22 mouse cellular contexts compared by ENCODE assay signal in the genomic region with DNA sequence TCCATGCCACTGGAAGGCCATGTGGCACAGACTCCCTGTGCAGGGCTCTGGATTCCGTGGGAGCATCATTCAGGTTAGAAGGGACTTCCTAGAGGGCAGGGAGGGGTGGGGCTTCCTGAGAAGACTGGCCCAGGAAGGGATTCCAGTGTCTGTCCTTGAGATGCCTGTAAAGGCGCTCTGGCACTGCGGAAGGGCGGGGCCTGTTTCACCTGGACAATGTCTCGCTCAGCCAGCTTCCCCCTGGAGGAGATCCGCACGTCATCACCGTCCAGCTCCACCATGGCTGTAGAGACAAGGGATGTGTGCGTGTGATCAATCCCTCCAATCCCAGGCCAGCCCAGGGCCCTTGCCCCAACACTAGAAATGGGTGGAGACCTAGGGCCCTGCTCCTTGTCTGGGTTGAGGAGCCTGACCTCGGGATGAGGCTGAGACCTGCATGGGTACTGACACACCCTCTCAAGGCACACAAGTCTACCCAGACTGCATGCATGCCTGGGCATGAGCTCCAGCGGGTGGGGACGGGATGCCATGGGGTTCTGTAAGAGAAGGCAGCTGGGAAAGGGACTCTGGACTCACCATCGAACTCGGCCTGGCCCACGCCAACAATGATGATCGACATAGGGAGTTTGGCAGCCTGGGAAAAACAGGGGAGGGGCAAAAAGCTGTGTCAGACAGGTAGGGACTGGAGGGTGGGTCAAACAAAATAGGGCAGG. TPM values are rescaled to one million over a fixed set of nuclear protein-coding genes. Genes with fewer than 3 reads are reported as not detected.
A peak's percentile ranks its signal among the peaks of the same experiment; 100 is the strongest.
DNase-seq lines count a peak whose midpoint lies in the region; ATAC-seq and TF ChIP-seq lines count a peak whose summit lies in the region.
"Had no signal": no experiment of that assay in that cellular context is flagged by ENCODE, and none has a peak within 500 bp of the region (broad histone marks: within the 10 kb centered on the region; RNA-seq: fewer than 3 reads in every experiment).

No protein-coding gene starts in this region.

- H3K27me3 ChIP-seq in forebrain, embryonic 10.5 days (ENCODE audit: poor library complexity, severe bottlenecking): peaks cover 13% of the 10 kb centered on the region; the same call in 1 of the 2 replicates
- no peaks in the 10 kb centered on the region for H3K27me3 ChIP-seq in forebrain, embryonic 15.5 days
- no peaks in the 10 kb centered on the region for H3K27me3 ChIP-seq in liver, adult 2 months (ENCODE audit: control insufficient read depth, insufficient read depth, low read length)
- H3K27me3 ChIP-seq in liver, embryonic 12.5 days (replicated peaks): peaks cover 13% of the 10 kb centered on the region; the same call in 1 of the 2 replicates
- no peaks in the 10 kb centered on the region for H3K27me3 ChIP-seq in intestine, embryonic 15.5 days (replicated peaks)
- H3K27me3 ChIP-seq in heart, embryonic 12.5 days (replicated peaks): no peaks in the 10 kb centered on the region
- H3K27me3 ChIP-seq in cerebellum, adult 2 months (ENCODE audit: control insufficient read depth, insufficient read depth, low read length): no peaks in the 10 kb centered on the region
- H3K27me3 ChIP-seq: embryonic facial prominence, embryonic 13.5 days; liver, embryonic 15.5 days; neural tube, embryonic 12.5 days had no signal

- H3K4me2 ChIP-seq in forebrain, embryonic 15.5 days (replicated peaks): no peak overlapping the region
- H3K4me2 ChIP-seq in liver, embryonic 12.5 days: no peak overlapping the region
- H3K4me2 ChIP-seq in intestine, embryonic 15.5 days (replicated peaks): no peak overlapping the region
- H3K4me2 ChIP-seq in heart, embryonic 12.5 days: no peak overlapping the region
- H3K4me2 ChIP-seq: embryonic facial prominence, embryonic 13.5 days; hindbrain, embryonic 13.5 days; limb, embryonic 12.5 days; liver, embryonic 15.5 days; midbrain, embryonic 12.5 days; neural tube, embryonic 12.5 days had no signal

- H3K27ac ChIP-seq in forebrain, embryonic 10.5 days: 0 out of 2 replicates have a peak overlapping the region, but pooled peaks have one; percentile 4
- H3K27ac ChIP-seq in forebrain, embryonic 15.5 days (replicated peaks): no peak overlapping the region
- no peak overlapping the region for H3K27ac ChIP-seq in liver, adult 2 months (replicated peaks; ENCODE audit: insufficient read depth, low read depth, low read length)
- no peak overlapping the region for H3K27ac ChIP-seq in liver, embryonic 12.5 days
- no peak overlapping the region for H3K27ac ChIP-seq in intestine, embryonic 15.5 days
- no peak overlapping the region for H3K27ac ChIP-seq in heart, embryonic 12.5 days (ENCODE audit: poor library complexity, severe bottlenecking)
- H3K27ac ChIP-seq in cerebellum, adult 2 months (ENCODE audit: insufficient read depth, low read length): no peak overlapping the region
- H3K27ac ChIP-seq: embryonic facial prominence, embryonic 13.5 days; hindbrain, embryonic 13.5 days; limb, embryonic 12.5 days; liver, embryonic 15.5 days; midbrain, embryonic 12.5 days; neural tube, embryonic 12.5 days had no signal

- no peak for TF ChIP-seq CTCF in liver, adult 2 months (IDR thresholded peaks at IDR 0.05; ENCODE audit: low read depth, low read length)
- TF ChIP-seq CTCF in cerebellum, adult 2 months (IDR thresholded peaks at IDR 0.05; ENCODE audit: borderline replicate concordance, insufficient read depth, low read depth, low read length): no peak

- peaks cover 29% of the 10 kb centered on the region for H3K4me1 ChIP-seq in forebrain, embryonic 10.5 days
- H3K4me1 ChIP-seq in forebrain, embryonic 15.5 days: peaks cover 8% of the 10 kb centered on the region
- peaks cover 7% of the 10 kb centered on the region for H3K4me1 ChIP-seq in liver, adult 2 months (ENCODE audit: control insufficient read depth, insufficient read depth, low read length)
- H3K4me1 ChIP-seq in liver, embryonic 12.5 days: peaks cover 15% of the 10 kb centered on the region
- H3K4me1 ChIP-seq in intestine, embryonic 15.5 days (replicated peaks): peaks cover 9% of the 10 kb centered on the region
- H3K4me1 ChIP-seq in heart, embryonic 12.5 days (replicated peaks): peaks cover 18% of the 10 kb centered on the region
- H3K4me1 ChIP-seq in cerebellum, adult 2 months (ENCODE audit: control insufficient read depth, insufficient read depth, low read length): 0 out of 2 replicates have a peak, but pooled peaks cover 2% of the 10 kb centered on the region

- H3K4me3 ChIP-seq in forebrain, embryonic 10.5 days: no peak overlapping the region
- H3K4me3 ChIP-seq in forebrain, embryonic 15.5 days: no peak overlapping the region
- no peak overlapping the region for H3K4me3 ChIP-seq in liver, adult 2 months (ENCODE audit: insufficient read depth, low read depth, low read length)
- no peak overlapping the region for H3K4me3 ChIP-seq in liver, embryonic 12.5 days
- H3K4me3 ChIP-seq in intestine, embryonic 15.5 days (replicated peaks): no peak overlapping the region
- H3K4me3 ChIP-seq in heart, embryonic 12.5 days: no peak overlapping the region
- H3K4me3 ChIP-seq in cerebellum, adult 2 months (replicated peaks; ENCODE audit: insufficient read depth, low read depth, low read length): no peak overlapping the region
- H3K4me3 ChIP-seq: embryonic facial prominence, embryonic 13.5 days; hindbrain, embryonic 13.5 days; limb, embryonic 12.5 days; liver, embryonic 15.5 days; midbrain, embryonic 12.5 days; neural tube, embryonic 12.5 days had no signal

- no peak for TF ChIP-seq POLR2A in liver, adult 2 months (IDR thresholded peaks at IDR 0.05; ENCODE audit: extremely low read depth, insufficient read depth, low read length)
- TF ChIP-seq POLR2A in cerebellum, adult 2 months (IDR thresholded peaks at IDR 0.05; ENCODE audit: borderline replicate concordance, insufficient read depth, low read length): no peak

- no peak overlapping the region for H3K9ac ChIP-seq in forebrain, embryonic 15.5 days (replicated peaks)
- H3K9ac ChIP-seq in liver, adult 2 months (ENCODE audit: low read depth, low read length): no peak overlapping the region
- no peak overlapping the region for H3K9ac ChIP-seq in liver, embryonic 12.5 days
- no peak overlapping the region for H3K9ac ChIP-seq in intestine, embryonic 15.5 days
- no peak overlapping the region for H3K9ac ChIP-seq in heart, embryonic 12.5 days
- H3K9ac ChIP-seq: embryonic facial prominence, embryonic 13.5 days; hindbrain, embryonic 13.5 days; limb, embryonic 12.5 days; liver, embryonic 15.5 days; midbrain, embryonic 12.5 days; neural tube, embryonic 12.5 days had no signal

- no peak for DNase-seq in forebrain, embryonic 10.5 days (ENCODE audit: extremely low spot score, low spot score)
- peak; percentile 63 for DNase-seq in liver, adult 2 months (ENCODE audit: extremely low read depth, low read depth, low spot score)
- no peak for DNase-seq in lung, postnatal 36 days
- DNase-seq in cerebellum, adult 2 months: no peak
- DNase-seq: adrenal gland, postnatal 10 days; cerebellum, postnatal 10 days; kidney, postnatal 4 days; layer of hippocampus, adult 9-11 months; right cerebral cortex, adult 18-20 months; thymus, postnatal 36 days had no signal

- no peak for ATAC-seq in forebrain, embryonic 15.5 days (replicated peaks)
- no peak for ATAC-seq in liver, embryonic 12.5 days
- ATAC-seq in intestine, embryonic 15.5 days: peak; percentile 24; the same call in 1 of the 2 replicates
- ATAC-seq in heart, embryonic 12.5 days (ENCODE audit: insufficient number of reproducible peaks, low FRiP score): no peak
- ATAC-seq: forebrain, embryonic 16.5 days; inflammation-experienced regulatory T-cells, adult 6 months had no signal

- no peaks in the 10 kb centered on the region for H3K79me2 ChIP-seq in liver, adult 2 months (ENCODE audit: control insufficient read depth, insufficient read depth, low read length)

- 90% methylated on average over 16 of the region's 16 CpGs for WGBS in forebrain, embryonic 10.5 days
- WGBS in forebrain, embryonic 15.5 days: 90% methylated on average over 16 of the region's 16 CpGs
- 79% methylated on average over 16 of the region's 16 CpGs for WGBS in liver, adult 2 months
- WGBS in liver, embryonic 12.5 days (ENCODE audit: insufficient replicate concordance): 70% methylated on average over 16 of the region's 16 CpGs
- WGBS in intestine, embryonic 15.5 days: 78% methylated on average over 16 of the region's 16 CpGs
- WGBS in heart, embryonic 12.5 days: 78% methylated on average over 16 of the region's 16 CpGs
- 87% methylated on average over 16 of the region's 16 CpGs for WGBS in cerebellum, adult 2 months

- no peaks in the 10 kb centered on the region for H3K36me3 ChIP-seq in forebrain, embryonic 10.5 days (replicated peaks)
- no peaks in the 10 kb centered on the region for H3K36me3 ChIP-seq in forebrain, embryonic 15.5 days
- H3K36me3 ChIP-seq in liver, adult 2 months (ENCODE audit: control insufficient read depth, insufficient read depth, low read length): no peaks in the 10 kb centered on the region
- H3K36me3 ChIP-seq in liver, embryonic 12.5 days: no peaks in the 10 kb centered on the region
- no peaks in the 10 kb centered on the region for H3K36me3 ChIP-seq in intestine, embryonic 15.5 days
- peaks cover 23% of the 10 kb centered on the region for H3K36me3 ChIP-seq in heart, embryonic 12.5 days
- H3K36me3 ChIP-seq: hindbrain, embryonic 13.5 days; limb, embryonic 12.5 days; liver, embryonic 15.5 days; midbrain, embryonic 12.5 days; neural tube, embryonic 12.5 days had no signal

- peaks cover 7% of the 10 kb centered on the region for H3K9me3 ChIP-seq in forebrain, embryonic 10.5 days
- no peaks in the 10 kb centered on the region for H3K9me3 ChIP-seq in forebrain, embryonic 15.5 days
- no peaks in the 10 kb centered on the region for H3K9me3 ChIP-seq in liver, embryonic 12.5 days (replicated peaks)
- H3K9me3 ChIP-seq in intestine, embryonic 15.5 days: no peaks in the 10 kb centered on the region
- peaks cover 25% of the 10 kb centered on the region for H3K9me3 ChIP-seq in heart, embryonic 12.5 days (replicated peaks)
- H3K9me3 ChIP-seq: hindbrain, embryonic 13.5 days; liver, embryonic 15.5 days; midbrain, embryonic 12.5 days; neural tube, embryonic 12.5 days had no signal

RNA-seq across cellular contexts. Expression of gene Rab44, which starts 46.0 kb away (rescaled TPM):
- 0.20 and 0.25 TPM in 2 replicates for polyA plus RNA-seq in forebrain, embryonic 10.5 days (2016; fragmentation: Nextera tagmentation; extraction: Ambion mirVana)
- polyA plus RNA-seq in forebrain, embryonic 15.5 days (2015; fragmentation: Nextera tagmentation; extraction: Ambion mirVana): 0.05 TPM in 1 of 2 replicates, not detected in the other
- total RNA-seq in liver, adult 2 months (2014; rRNA removed): 0.07 TPM in 1 of 2 replicates, not detected in the other
- 0.15 TPM in 1 of 2 replicates, not detected in the other for polyA plus RNA-seq in liver, adult 2 months (2012; rRNA removed)
- 5.0 and 5.4 TPM in 2 replicates for polyA plus RNA-seq in liver, embryonic 12.5 days (2016; fragmentation: Nextera tagmentation; extraction: Ambion mirVana)
- 0.53 and 0.61 TPM in 2 replicates for polyA plus RNA-seq in intestine, embryonic 15.5 days (2015; fragmentation: Nextera tagmentation; extraction: Ambion mirVana)
- 0.13 TPM in 1 of 2 replicates, not detected in the other for polyA plus RNA-seq in heart, embryonic 12.5 days (2016; fragmentation: Nextera tagmentation; extraction: Ambion mirVana)
- polyA plus RNA-seq in cerebellum, adult 2 months (2012; rRNA removed): 0.32 and 0.47 TPM in 2 replicates
- polyA plus RNA-seq: forebrain, embryonic 16.5 days; inflammation-experienced regulatory T-cells, adult 6 months had no signal
